Mouse (Mus musculus) ovary, postnatal 10 days (tissue): ENCODE measurements around the gene Arl15.
A peak's percentile ranks its signal among the peaks of the same experiment; 100 is the strongest.
"Not testable (repeated sequence)": the region's sequence is repeated elsewhere in the genome, so short reads cannot be mapped to it uniquely, and the experiment has no call there.

ENCODE experiments used
- DNase-seq: peaks from one replicate; pipeline ENCODE4 v3.0.0; 2022; ENCODE audit warnings: low spot score

Gene Arl15

GRCm38 (mm10) chr13:113794039-113794704 is at the start of gene Arl15:
Gene Arl15 (plus strand): TSS chr13:113794505.
- DNase-seq = peak; percentile 97

GRCm38 (mm10) chr13:113745301-113745700 is 49.0 kb upstream of the Arl15 start:
- DNase-seq = no peak

- DNase-seq = no peak
Observed at GRCm38 (mm10) chr13:113750766-113751165, 43.5 kb upstream of the Arl15 start.

GRCm38 (mm10) chr13:113754731-113755689 is 39.3 kb upstream of the Arl15 start:
- DNase-seq = no peak

GRCm38 (mm10) chr13:113755779-113756178 is 38.5 kb upstream of the Arl15 start:
- DNase-seq = no peak

- DNase-seq = no peak
Observed at GRCm38 (mm10) chr13:113761717-113762116, 32.6 kb upstream of the Arl15 start.

- DNase-seq = no peak
Observed at GRCm38 (mm10) chr13:113762766-113763516, 31.4 kb upstream of the Arl15 start.

- DNase-seq = no peak
Observed at GRCm38 (mm10) chr13:113765411-113765810, 28.9 kb upstream of the Arl15 start.

- DNase-seq = no peak
Observed at GRCm38 (mm10) chr13:113769829-113770228, 24.5 kb upstream of the Arl15 start.

GRCm38 (mm10) chr13:113770340-113770739 is 24.0 kb upstream of the Arl15 start:
- DNase-seq = no peak

GRCm38 (mm10) chr13:113771340-113771739 is 23.0 kb upstream of the Arl15 start:
- no peak for DNase-seq

GRCm38 (mm10) chr13:113774799-113775198 is 19.5 kb upstream of the Arl15 start:
- no peak for DNase-seq

- DNase-seq = no peak
Observed at GRCm38 (mm10) chr13:113775244-113776140, 18.8 kb upstream of the Arl15 start.

- DNase-seq = no peak
Observed at GRCm38 (mm10) chr13:113785803-113786202, 8.5 kb upstream of the Arl15 start.

- DNase-seq = no peak
Observed at GRCm38 (mm10) chr13:113787136-113787535, 7.2 kb upstream of the Arl15 start.

GRCm38 (mm10) chr13:113790016-113790415 is 4.3 kb upstream of the Arl15 start:
- DNase-seq = not testable (repeated sequence)

GRCm38 (mm10) chr13:113793637-113794036 is 668 bp upstream of the Arl15 start:
- DNase-seq = no peak

GRCm38 (mm10) chr13:113794705-113795655 is 675 bp downstream of the Arl15 start:
- no peak for DNase-seq

- no peak for DNase-seq
Observed at GRCm38 (mm10) chr13:113797378-113797777, 3.1 kb downstream of the Arl15 start.

- DNase-seq = no peak
Observed at GRCm38 (mm10) chr13:113799361-113799760, 5.1 kb downstream of the Arl15 start.
